Mouse (Mus musculus): ENCODE measurements around the gene Tssc4.

Gene Tssc4

GRCm38 (mm10) chr7:143068882-143069591 lies at the start of gene Tssc4:
TSS of gene Tssc4 (plus strand) at chr7:143069249.
- in situ Hi-C loops (cut with MboI; ENCODE audit: unreplicated experiment in 2 of 2) = loop anchor here (5.0 to 25.0 kb wide), 3 partner anchors 62 to 1493 kb away; partner anchors contain the start of genes Ppfia1 (in 2 of the 2) and Tspan32 (in 2 of the 2)

GRCm38 (mm10) chr7:143020040-143020439 lies 49.0 kb upstream of the Tssc4 start:
- in situ Hi-C loops (cut with MboI; ENCODE audit: unreplicated experiment in 2 of 2) = no loop called here

GRCm38 (mm10) chr7:143020764-143021163 lies 48.3 kb upstream of the Tssc4 start:
- in situ Hi-C loops (cut with MboI; ENCODE audit: unreplicated experiment in 2 of 2) = no loop called here

GRCm38 (mm10) chr7:143021356-143022164 lies 47.5 kb upstream of the Tssc4 start:
- in situ Hi-C loops (cut with MboI; ENCODE audit: unreplicated experiment in 2 of 2) = no loop called here

- in situ Hi-C loops (cut with MboI; ENCODE audit: unreplicated experiment in 2 of 2) = no loop called here
Measured at GRCm38 (mm10) chr7:143023499-143023898, 45.5 kb upstream of the Tssc4 start.

- in situ Hi-C loops (cut with MboI; ENCODE audit: unreplicated experiment in 2 of 2) = no loop called here
Measured at GRCm38 (mm10) chr7:143024293-143024692, 44.8 kb upstream of the Tssc4 start.

GRCm38 (mm10) chr7:143025496-143025895 lies 43.6 kb upstream of the Tssc4 start:
- in situ Hi-C loops (cut with MboI; ENCODE audit: unreplicated experiment in 2 of 2) = no loop called here

- in situ Hi-C loops (cut with MboI; ENCODE audit: unreplicated experiment in 2 of 2) = no loop called here
Measured at GRCm38 (mm10) chr7:143027196-143027595, 41.9 kb upstream of the Tssc4 start.

GRCm38 (mm10) chr7:143031816-143032215 lies 37.2 kb upstream of the Tssc4 start:
- in situ Hi-C loops (cut with MboI; ENCODE audit: unreplicated experiment in 2 of 2) = no loop called here

- in situ Hi-C loops (cut with MboI; ENCODE audit: unreplicated experiment in 2 of 2) = no loop called here
Measured at GRCm38 (mm10) chr7:143033581-143033980, 35.5 kb upstream of the Tssc4 start.

- in situ Hi-C loops (cut with MboI; ENCODE audit: unreplicated experiment in 2 of 2) = no loop called here
Measured at GRCm38 (mm10) chr7:143034112-143034511, 34.9 kb upstream of the Tssc4 start.

GRCm38 (mm10) chr7:143034519-143035450 lies 34.3 kb upstream of the Tssc4 start:
- in situ Hi-C loops (cut with MboI; ENCODE audit: unreplicated experiment in 2 of 2) = no loop called here

GRCm38 (mm10) chr7:143036787-143037186 lies 32.3 kb upstream of the Tssc4 start:
- in situ Hi-C loops (cut with MboI; ENCODE audit: unreplicated experiment in 2 of 2) = no loop called here

- in situ Hi-C loops (cut with MboI; ENCODE audit: unreplicated experiment in 2 of 2) = no loop called here
Measured at GRCm38 (mm10) chr7:143037306-143037705, 31.7 kb upstream of the Tssc4 start.

GRCm38 (mm10) chr7:143038174-143038931 lies 30.7 kb upstream of the Tssc4 start:
- in situ Hi-C loops (cut with MboI; ENCODE audit: unreplicated experiment in 2 of 2) = no loop called here

GRCm38 (mm10) chr7:143040561-143040960 lies 28.5 kb upstream of the Tssc4 start:
- in situ Hi-C loops (cut with MboI; ENCODE audit: unreplicated experiment in 2 of 2) = no loop called here

- in situ Hi-C loops (cut with MboI; ENCODE audit: unreplicated experiment in 2 of 2) = no loop called here
Measured at GRCm38 (mm10) chr7:143041138-143041822, 27.8 kb upstream of the Tssc4 start.

GRCm38 (mm10) chr7:143042089-143042488 lies 27.0 kb upstream of the Tssc4 start:
- in situ Hi-C loops (cut with MboI; ENCODE audit: unreplicated experiment in 2 of 2) = no loop called here

- in situ Hi-C loops (cut with MboI; ENCODE audit: unreplicated experiment in 2 of 2) = no loop called here
Measured at GRCm38 (mm10) chr7:143042897-143043300, 26.1 kb upstream of the Tssc4 start.

Measured in v-Abl transformed pro-B cells (cell line).